Mouse (Mus musculus): Measurements from ENCODE around the gene Fgf15. TPM values are rescaled to one million over a fixed set of nuclear protein-coding genes. Genes with fewer than 3 reads are reported as not detected.

Fgf15 gene
- total and polyA plus RNA-seq, 3 experiments, result 16.6 to 19.1 TPM; not detected in 1

DNA sequence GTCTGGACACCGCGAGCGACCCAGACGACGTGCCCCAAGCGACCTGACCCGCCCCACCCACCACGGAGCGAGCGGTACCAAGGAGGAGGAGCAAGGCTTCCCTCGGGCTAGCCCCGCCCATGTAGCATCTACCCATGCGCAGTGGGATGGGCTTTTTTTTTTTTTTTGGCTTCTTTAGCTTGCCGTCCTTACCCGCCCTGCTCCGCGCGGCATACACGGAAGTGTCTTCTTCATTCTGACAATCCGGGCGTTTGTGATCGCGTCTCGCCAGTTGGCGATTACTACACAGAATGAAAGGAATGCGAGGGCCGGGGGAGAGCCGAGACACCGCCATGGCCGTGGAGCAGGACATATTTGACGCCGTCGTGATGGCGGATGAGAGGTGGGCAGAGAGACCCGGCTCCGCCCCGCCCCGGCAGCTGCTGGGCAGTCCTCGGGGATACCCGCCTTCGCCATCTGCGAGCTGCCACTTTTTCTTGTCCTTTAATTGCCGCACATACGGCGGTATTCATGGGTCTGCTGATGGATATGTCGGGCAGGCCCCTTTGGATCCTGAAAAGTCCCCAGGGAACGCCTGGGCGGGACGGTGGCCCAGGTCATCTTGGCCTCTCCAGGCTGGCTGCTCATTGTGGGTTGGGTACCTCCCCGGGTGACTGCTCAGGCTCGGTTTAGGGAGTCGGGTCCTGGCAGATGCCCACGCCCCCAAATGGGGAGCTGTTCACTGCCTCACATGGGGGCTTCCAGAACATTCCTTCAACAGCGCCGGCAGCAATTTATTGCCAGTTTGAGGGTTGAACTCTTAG is 18.8 kb downstream of the Fgf15 start, which contains the start of gene LTO1:
TSS of gene LTO1 (plus strand) at position 153 of the 803 bp plus-strand sequence.
- peaks cover 0 to 2% of the 10 kb centered on the region in 2 experiments; a peak in 1 of 4 replicates for H3K36me3 ChIP-seq (ENCODE audit: control insufficient read depth in 1 of 2, insufficient read depth in 2 of 2, low read length in 2 of 2)
- peak within 1 kb of the TSS; percentile 71 to 93 for H3K4me3 ChIP-seq (ENCODE audit: control insufficient read depth in 1 of 2, insufficient read depth in 1 of 2, low read depth in 2 of 2, low read length in 2 of 2)
- peak; percentile 59 for TF ChIP-seq TCF12 (IDR thresholded peaks at IDR 0.05; ENCODE audit: low read depth, low read length)
- TF ChIP-seq ELF1 (IDR thresholded peaks at IDR 0.05; ENCODE audit: low read depth, low read length), result peak; percentile 100
- TF ChIP-seq HCFC1 (IDR thresholded peaks at IDR 0.05; ENCODE audit: low read depth, low read length), result peak; percentile 97
- peak; percentile 62; the same call in 1 of the 2 replicates for TF ChIP-seq TBP (IDR thresholded peaks at IDR 0.05; ENCODE audit: low read depth, low read length)
- TF ChIP-seq POLR2A (IDR thresholded peaks at IDR 0.05; ENCODE audit: control insufficient read depth in 1 of 2, insufficient read depth in 1 of 2, low read depth in 1 of 2, low read length in 2 of 2, poor library complexity in 1 of 2), result peak; percentile 47 to 64; a peak in 2 of 4 replicates
- TF ChIP-seq MAFK (IDR thresholded peaks at IDR 0.05; ENCODE audit: borderline replicate concordance, low read depth, low read length), result no peak
- peak; percentile 43; the same call in 1 of the 2 replicates for TF ChIP-seq POLR2AphosphoS2 (IDR thresholded peaks at IDR 0.05; ENCODE audit: low read length)
- peak; percentile 86 for TF ChIP-seq MXI1 (IDR thresholded peaks at IDR 0.05; ENCODE audit: low read depth, low read length)
- peak; percentile 98 for TF ChIP-seq SIN3A (IDR thresholded peaks at IDR 0.05; ENCODE audit: low read length)
- no peak for TF ChIP-seq UBTF (IDR thresholded peaks at IDR 0.05; ENCODE audit: borderline replicate concordance, insufficient read depth, low read depth, low read length)
- peak; percentile 98 for TF ChIP-seq ZNF384 (IDR thresholded peaks at IDR 0.05; ENCODE audit: low read depth, low read length)
- TF ChIP-seq ETS1 (IDR thresholded peaks at IDR 0.05; ENCODE audit: low read depth, low read length), result 0 out of 2 replicates have a peak, but pooled peaks have one; percentile 32
- peak; percentile 79; the same call in 1 of the 2 replicates for TF ChIP-seq KAT2A (conservative IDR thresholded peaks at IDR 0.05; ENCODE audit: low read depth, low read length)
- no peak for TF ChIP-seq MAZ (IDR thresholded peaks at IDR 0.05; ENCODE audit: low read depth, low read length)
- TF ChIP-seq GABPA (IDR thresholded peaks at IDR 0.05; ENCODE audit: low read depth, low read length), result no peak
- peak; percentile 76 for TF ChIP-seq NELFE (IDR thresholded peaks at IDR 0.05; ENCODE audit: low read depth, low read length)
- TF ChIP-seq MYB (IDR thresholded peaks at IDR 0.05; ENCODE audit: low read depth, low read length), result no peak; the same call in 1 of the 2 replicates
- peak; percentile 23; the same call in 1 of the 2 replicates for TF ChIP-seq USF1 (IDR thresholded peaks at IDR 0.05; ENCODE audit: low read depth, low read length)
- peak; percentile 79 for TF ChIP-seq NRF1 (IDR thresholded peaks at IDR 0.05; ENCODE audit: insufficient read depth, low read depth, low read length, poor library complexity, severe bottlenecking)
- H3K4me1 ChIP-seq (ENCODE audit: control insufficient read depth in 1 of 2, insufficient read depth in 2 of 2, low read length in 2 of 2), result peaks cover 0 to 7% of the 10 kb centered on the region in 2 experiments; a peak in 3 of 4 replicates
- H3K27ac ChIP-seq (ENCODE audit: control insufficient read depth, low read depth, low read length), result peak within 1 kb of the TSS; percentile 72
- no peaks in the 10 kb centered on the region for H3K27me3 ChIP-seq (ENCODE audit: control insufficient read depth in 1 of 2, insufficient read depth in 2 of 2, low read length in 2 of 2)
- no peaks in the 10 kb centered on the region for H3K9me3 ChIP-seq (replicated peaks; ENCODE audit: insufficient read depth, low read length)
- peak; percentile 94 for DNase-seq (ENCODE audit: low read depth, low spot score)
- peaks cover 5% of the 10 kb centered on the region for H3K79me2 ChIP-seq (ENCODE audit: control insufficient read depth, insufficient read depth, low read length, poor library complexity)
- H3K9ac ChIP-seq (ENCODE audit: control insufficient read depth, low read depth, low read length, poor library complexity, severe bottlenecking), result peak within 1 kb of the TSS; percentile 76
